Mouse (Mus musculus): ENCODE measurements around the gene Gm36210.

The Gm36210 gene

DNA sequence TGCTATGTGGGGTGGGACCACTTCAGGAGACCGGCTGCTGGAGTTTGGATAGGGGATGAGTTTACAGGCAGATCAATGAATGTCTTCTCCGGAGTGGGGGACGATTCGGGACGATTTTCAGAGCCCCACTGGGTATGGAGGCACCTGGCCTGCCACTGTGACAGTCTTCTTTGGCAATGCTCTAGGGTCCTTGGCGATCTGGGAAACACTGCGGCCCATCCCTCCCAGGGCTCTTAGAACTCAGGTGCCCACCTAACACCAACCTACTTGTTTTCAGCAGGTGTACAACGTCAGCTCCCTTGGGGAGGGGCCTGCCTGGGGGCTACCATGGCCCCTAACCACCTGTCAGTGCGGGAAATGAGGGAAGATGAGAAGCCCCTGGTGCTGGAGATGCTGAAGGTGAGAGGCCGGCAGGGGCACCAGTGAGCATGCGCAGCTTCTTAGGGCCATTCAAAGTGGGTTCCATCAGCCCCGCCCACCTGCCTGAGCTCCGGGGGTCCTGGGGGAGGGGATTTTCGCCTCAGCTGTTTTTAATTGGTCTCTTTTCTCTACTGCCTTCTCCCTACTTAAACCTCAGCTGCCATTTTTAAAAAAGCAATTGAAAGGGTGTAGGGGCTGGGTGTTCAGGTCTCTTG is 16.7 kb upstream of the Gm36210 start:
- peak; percentile 73 for DNase-seq (ENCODE audit: inconsistent ontology term)

- peak; percentile 85 for DNase-seq (ENCODE audit: inconsistent ontology term)
Measured at GRCm38 (mm10) chr7:4922508-4922907, 16.2 kb upstream of the Gm36210 start.

DNA sequence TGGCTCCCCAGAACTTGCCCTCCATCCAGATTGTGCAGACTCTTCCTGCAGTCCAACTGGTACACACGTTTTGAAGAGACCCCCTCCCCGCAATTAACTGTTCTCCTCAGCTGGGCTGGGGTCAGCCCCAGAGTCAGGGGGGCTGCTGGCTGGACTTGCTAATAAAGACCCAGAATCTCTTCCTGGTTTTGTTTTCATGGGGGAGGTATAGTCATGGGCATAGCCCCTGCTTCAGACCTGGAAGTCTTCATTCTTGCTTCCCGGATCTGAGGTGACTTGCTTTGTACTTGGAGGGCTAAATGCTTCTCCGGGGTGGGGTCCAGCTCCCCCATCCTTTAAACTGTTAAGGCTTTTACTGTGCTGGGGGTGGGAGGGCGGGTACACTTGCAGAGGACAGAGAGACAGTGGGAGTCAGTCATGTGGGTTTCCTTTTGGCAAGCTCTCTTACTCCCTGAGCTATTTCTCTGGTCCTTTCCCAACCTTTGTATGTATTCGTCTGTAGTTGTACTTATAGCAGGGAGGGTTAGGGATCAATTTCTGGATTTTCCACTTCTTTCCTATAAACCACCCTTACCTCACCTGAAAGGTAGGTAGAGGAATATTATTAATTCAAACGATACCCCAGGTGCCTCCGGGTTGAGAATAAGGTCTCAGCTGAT is 15.6 kb upstream of the Gm36210 start, which contains the start of gene Nat14:
Gene Nat14 (plus strand): TSS at position 205 of the 659 bp plus-strand sequence.
- no peak for DNase-seq (ENCODE audit: inconsistent ontology term)

DNA sequence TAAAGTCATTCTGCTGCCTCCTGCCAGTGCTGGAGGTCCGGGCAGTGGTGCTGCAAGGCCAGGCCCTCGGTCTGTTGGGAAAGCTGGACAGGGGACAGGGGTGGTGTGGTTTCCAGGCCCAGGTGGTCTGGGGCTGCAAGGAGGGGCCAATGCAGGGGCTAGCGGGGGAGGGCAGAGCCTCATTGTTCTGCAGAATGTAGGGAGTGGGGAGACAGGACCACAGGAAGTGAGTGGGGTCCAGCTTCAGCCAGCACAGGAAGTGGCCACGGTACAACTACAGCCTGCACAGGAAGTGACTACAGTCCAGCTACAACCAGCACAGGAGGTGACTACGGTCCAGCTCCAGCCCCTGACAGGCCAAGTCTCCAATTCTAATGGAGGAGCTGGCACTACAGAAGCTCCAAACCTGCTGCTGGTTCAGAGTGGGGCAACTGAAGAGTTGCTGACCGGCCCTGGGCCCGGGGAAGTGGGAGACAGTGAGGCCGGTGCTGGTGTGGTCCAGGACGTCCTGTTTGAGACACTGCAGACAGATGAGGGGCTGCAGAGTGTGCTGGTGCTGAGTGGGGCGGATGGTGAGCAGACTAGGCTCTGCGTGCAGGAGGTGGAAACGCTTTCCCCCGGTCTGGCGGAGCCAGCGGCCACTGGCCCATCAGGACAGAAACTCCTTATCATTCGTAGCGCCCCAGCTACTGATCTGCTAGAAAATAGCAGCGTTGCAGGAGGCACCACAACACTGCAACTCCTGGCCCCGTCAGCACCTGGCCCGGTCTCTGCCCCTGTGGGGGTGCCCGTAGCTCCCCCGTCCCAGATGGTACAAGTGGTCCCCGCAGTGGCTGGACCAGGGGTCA is 14.9 kb upstream of the Gm36210 start:
- no peak for DNase-seq (ENCODE audit: inconsistent ontology term)

DNA sequence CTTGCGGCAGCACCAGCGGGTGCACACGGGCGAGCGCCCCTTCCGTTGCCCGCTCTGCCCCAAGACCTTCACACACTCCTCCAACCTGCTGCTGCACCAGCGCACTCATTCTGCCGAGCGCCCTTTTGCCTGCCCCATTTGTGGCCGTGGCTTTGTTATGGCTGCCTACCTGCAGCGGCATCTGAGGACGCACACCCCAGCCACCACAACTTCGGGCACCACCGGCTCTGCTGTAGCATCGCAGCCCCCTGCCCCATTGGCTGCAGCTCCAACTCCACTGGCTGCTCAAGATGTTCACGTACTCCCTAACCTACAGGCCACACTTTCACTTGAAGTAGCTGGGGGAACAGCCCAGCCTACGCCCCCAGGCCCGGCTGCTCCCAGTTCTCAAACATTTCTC is 14.2 kb upstream of the Gm36210 start:
- no peak for DNase-seq (ENCODE audit: inconsistent ontology term)

- no peak for DNase-seq (ENCODE audit: inconsistent ontology term)
Measured at GRCm38 (mm10) chr7:4919971-4920370, 13.7 kb upstream of the Gm36210 start.

DNA sequence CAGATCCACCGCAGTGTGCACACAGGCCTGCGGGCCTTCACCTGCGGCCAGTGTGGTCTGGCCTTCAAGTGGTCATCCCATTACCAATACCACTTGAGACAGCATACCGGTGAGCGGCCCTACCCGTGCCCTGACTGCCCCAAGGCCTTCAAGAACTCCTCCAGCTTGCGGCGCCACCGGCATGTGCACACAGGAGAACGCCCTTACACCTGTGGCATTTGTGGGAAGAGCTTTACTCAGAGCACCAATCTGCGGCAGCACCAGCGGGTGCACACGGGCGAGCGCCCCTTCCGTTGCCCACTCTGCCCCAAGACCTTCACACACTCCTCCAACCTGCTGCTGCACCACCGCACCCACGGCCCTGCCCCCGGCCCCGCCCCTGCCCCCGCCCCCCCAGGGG is 12.8 kb upstream of the Gm36210 start:
- DNase-seq (ENCODE audit: inconsistent ontology term) = no peak

DNA sequence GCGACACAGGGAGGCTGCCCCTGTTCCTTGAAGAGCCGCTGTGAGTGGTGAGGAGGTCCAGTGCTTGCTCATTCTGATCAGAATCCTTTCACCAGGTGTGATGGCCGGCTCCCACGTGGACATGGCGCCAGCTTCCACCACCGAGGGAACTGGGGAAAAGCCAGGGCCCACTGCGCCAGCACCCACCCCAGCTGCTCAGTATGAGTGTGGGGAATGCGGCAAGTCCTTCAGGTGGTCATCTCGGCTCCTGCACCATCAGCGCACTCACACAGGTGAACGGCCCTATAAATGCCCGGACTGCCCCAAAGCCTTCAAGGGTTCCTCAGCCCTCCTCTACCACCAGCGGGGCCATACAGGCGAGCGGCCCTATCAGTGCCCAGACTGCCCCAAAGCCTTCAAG is 12.4 kb upstream of the Gm36210 start:
- DNase-seq (ENCODE audit: inconsistent ontology term) = no peak

DNA sequence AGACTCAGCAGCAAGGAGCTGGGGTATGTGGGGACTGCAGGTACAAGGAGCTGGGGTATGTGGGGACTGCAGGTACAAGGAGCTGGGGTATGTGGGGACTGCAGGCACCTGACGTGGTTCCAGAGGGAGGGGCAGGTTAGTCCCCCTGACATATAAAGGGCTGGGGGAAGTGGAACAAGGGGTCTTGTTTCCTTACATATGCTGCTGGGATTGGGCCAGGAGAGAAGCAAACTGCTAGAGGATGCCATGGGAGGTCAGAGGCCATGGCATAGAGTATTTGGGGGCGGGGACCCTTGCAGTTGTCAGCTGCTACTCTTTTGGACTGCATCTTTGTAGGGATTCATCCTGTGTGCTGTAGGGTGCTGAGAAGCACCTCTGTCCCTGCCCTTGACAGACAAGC is 11.2 kb upstream of the Gm36210 start:
- no peak for DNase-seq (ENCODE audit: inconsistent ontology term)

DNA sequence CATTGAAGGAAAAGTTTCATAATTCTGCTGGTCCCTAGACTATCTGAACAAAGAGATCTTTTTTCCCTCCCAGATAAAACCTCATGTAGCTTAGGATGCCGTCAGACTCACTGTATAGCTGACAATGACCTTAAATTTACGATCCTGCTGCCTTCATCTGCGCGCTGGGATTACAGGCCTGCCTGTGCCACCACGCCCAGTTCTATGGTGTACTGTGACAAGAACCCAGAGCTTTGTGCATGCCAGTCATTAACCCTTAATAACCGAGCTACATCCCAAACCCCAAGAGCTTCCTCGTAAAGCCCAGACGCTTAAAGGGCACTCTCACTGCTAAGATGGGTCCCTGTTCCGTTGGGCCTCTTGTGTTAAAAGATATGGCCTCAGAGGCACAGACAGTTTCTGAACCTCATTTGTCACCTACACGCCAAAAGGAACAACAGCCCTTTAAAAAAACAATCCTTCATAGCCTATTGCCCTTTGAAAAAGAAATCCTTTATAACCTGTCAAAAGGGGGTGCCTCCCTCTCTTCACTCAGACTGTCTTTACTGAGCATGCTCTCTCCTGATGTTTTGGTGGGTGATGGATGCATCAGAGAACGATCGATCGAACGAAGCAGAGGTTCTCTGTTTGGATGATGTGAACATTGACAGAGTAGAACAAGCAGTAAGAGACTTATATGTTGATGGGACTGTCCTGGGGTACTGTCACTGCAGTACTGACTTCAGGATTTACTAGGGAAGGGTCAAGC is 9.5 kb upstream of the Gm36210 start:
- DNase-seq (ENCODE audit: inconsistent ontology term) = no peak

DNA sequence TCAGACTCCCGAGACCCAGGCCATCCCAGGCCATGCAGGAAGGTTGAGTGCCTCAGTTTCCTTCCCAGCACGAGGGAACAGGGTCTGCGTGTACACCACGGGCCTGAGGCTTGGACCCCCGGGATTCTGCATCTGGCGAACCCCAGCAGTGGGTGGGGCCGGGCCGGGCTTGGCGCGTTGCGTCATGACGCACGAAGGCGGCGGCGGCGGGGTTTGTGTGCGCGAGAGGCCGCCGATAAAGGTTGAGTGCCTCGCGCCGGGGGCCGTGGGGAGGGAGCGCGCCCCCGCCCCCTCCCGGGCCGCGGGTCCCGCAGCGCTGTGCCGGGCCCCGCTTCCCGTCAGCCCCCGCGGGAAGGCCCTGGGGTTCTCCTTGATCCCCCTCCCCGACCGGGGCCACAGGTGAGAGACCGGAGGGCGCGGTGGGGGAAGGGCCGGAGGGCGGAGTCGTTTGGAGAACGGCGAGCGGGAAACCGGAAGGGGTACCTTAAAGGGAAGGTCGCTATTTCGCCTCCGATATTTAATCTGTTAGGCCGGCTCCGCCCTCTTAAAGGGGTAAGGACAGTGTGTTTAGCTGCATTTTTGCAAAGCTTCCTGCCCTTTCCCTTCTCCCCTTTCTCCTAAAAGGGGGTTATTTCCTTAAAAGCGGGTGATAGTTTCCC is 8.8 kb upstream of the Gm36210 start, which contains the start of gene Zfp628:
Gene Zfp628 (plus strand): TSS at position 211 of the 659 bp plus-strand sequence.
- DNase-seq (ENCODE audit: inconsistent ontology term) = peak; percentile 95

DNA sequence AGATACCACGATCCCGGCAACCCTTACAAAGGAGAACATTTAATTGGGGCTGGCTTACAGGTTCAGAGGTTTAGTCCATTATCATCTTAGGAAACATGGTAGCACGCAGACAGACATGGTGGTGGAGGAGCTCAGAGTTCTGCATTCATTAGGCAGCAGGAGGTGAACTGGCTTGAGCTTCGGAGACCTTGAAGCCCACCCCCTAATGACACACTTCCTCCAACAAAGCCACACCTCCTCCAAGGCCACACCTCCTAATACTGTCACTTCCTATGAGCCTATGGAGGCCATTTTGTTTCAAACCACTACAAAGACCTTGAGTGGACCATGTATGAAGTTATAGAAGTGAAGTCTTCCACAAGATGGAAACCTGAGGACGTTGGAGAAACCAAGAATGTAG is 5.9 kb upstream of the Gm36210 start:
- DNase-seq (ENCODE audit: inconsistent ontology term) = no peak

DNA sequence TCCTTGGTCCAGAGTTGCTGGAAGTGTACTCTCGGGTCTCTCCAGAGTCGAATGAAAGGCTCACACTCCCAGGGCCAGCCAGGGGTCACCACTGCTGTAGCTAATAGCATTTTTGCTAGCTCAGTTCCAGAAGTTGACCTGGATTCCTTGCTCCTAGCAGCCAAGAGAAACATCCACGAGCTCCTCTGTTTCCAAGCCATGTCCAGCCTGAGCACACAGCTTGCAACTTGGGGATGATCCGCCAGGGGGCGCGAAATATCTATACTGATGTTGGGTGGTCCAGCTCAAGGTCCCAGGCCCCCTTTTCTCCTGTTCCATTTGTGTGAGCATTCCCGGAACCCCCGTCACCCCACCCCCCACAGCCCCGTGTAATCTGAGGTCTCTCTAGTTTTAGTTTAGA is 5.2 kb upstream of the Gm36210 start:
- DNase-seq (ENCODE audit: inconsistent ontology term) = peak; percentile 38

DNA sequence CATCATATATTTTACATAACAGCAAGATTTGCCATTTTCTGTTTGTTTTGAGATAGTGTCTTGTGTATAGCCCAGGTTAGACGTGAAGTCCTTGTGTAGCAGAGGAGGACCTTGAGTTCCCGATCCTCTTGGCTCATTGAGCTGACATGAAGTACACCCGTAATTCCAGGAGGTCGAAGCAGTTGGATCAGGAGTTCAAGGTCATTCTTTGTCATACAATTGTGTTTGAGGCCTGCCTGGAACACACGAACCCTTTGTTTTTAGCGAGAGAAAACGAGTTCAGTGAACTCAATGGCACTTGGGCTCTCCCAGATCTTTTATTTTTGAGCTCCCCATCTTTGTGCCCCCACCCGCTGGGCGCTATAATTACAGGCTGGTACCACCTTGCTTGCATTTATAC is 3.9 kb downstream of the Gm36210 start:
- no peak for DNase-seq (ENCODE audit: inconsistent ontology term)

GRCm38 (mm10) chr7:4901171-4901570 is 5.1 kb downstream of the Gm36210 start:
- DNase-seq (ENCODE audit: inconsistent ontology term) = no peak

DNA sequence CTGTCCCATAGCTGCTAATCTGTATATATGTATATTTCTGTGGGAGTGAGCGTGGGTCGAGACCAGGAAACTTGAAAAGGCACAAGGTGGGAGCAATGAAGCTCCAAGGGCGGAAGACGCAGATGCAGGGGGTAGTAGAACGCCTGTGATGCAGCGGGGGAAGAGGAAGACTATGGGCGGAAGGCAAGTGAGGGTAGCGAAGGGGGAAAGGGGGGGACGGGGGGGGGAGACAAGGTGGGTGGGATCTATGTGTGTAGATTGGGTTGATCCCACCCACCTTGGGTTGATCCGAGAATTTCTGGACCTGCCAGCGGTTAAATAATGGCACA is 5.8 kb downstream of the Gm36210 start:
- DNase-seq (ENCODE audit: inconsistent ontology term) = no peak

DNA sequence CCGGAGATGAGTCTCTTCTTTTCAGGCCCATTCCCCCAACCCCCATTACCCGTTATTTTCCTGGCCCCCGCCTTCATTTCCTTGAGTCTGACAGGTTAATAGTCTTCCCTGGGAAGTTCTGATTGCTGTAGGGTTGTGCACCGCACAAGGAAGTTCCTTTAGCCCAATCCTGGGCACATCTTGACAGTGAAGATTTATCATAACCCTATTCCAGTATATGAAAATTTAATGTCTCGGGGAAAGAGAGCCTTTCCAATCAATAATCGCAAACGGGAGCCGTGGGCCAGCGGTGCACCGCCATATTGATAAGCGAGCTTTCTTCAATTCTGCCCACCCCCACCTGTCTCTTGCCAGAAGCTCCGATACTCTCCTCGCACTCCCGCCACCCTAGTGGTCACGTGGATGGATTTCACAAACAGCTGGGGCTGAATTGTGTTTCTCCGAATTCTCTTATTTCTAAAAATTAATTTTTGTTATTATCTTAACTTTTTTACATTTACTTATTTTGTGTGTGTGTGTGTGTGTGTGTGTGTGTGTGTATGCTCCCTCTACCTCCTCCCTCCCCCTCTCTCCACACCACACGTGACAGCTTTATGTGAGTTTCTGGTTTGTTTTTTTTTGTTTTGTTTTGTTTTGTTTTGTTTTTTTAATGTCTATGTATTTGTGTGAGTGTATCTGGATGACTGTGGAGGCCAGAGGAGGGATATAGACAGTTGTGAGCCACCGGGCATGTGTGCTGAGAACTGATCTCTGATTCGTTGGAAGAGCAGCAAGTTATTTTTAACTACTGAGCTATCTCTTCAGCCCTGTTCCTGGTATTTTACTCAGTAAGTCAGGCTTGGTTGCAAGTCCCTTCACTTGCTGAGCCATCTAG is 6.4 kb downstream of the Gm36210 start:
- no peak for DNase-seq (ENCODE audit: inconsistent ontology term)

GRCm38 (mm10) chr7:4898851-4899648 is 7.3 kb downstream of the Gm36210 start:
- DNase-seq (ENCODE audit: inconsistent ontology term) = no peak

DNA sequence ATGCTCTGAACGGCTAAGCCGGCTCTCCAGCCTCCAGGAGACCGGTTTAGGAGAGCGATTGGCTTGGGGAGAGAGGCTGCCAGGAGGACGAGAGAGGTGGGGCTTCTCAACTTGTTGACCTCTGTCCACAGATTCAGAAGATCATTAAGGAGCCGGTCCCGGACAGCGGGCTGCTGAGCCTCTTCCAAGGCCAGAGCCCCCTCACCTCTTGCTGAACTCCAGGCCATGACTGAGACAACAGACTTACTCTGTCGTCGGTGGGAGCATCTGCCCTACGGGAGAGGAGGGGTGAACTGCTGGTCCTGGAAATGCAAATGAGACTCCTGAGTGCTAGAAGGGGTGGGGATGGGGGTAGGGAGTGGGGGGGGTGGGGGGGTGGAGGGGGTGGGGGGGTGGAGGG is 11.1 kb downstream of the Gm36210 start:
- no peak for DNase-seq (ENCODE audit: inconsistent ontology term)

DNA sequence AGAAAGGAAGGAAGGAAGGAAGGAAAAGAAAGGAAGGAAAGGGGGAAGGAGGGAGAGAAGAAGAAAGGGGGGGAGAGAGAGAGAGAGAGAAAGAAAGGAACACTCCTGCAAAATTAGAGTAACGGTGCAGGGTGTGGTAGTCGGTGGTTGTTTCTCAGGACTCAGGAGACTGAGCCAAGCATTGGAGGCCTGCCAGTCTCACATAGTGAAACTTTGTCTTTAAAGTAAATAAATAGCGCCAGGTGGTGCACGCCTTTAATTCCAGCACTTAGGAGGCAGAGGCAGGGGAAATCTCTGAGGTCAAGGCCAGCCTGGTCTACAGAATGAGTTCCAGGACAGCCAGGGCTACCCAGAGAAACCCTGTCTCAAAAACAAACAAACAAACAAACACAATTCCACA is 19.6 kb downstream of the Gm36210 start:
- DNase-seq (ENCODE audit: inconsistent ontology term) = no peak

Measured in Muller cell, postnatal 12 days (primary cell).